Mouse (Mus musculus): ENCODE data around the gene Smyd2. TPM values are rescaled to one million over a fixed set of nuclear protein-coding genes. Genes with fewer than 3 reads are reported as not detected.

Smyd2 gene
- total and polyA plus RNA-seq, 2 experiments from 2014 or later: 218 to 239 TPM

DNA sequence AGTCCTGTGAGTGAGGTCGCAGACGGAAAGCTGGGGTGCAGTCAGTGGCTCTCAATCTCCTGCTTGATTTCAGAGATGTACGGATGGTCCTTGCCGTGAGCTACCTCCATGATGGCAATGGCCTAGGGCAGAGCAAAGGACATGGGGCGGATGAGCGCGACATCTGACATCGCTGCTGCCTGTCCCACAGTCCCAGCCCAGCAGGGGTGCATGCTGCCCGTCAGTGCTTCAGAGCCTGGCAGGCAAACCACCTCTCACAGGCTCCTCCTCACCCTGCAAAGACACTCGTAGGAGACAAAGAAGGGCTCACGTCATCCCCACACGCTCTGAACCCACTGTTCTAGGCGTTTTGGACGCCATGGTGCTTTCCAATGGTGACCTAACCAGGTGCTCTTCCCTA lies 41.4 kb downstream of the Smyd2 start:
- Histone ChIP-seq H3K9me3 (replicated peaks; ENCODE audit: control insufficient read depth, low read length) (no peaks in the 10 kb centered on the region), H3K27ac (ENCODE audit: low read depth) (peak overlapping the region; percentile 24; the same call in 1 of the 2 replicates), H3K36me3 (replicated peaks; ENCODE audit: control insufficient read depth, insufficient read depth, low read length) (peaks cover 20% of the 10 kb centered on the region), H3K9ac (replicated peaks; ENCODE audit: low read depth, low read length) (no peak overlapping the region), H3K4me3 (ENCODE audit: low read depth, low read length) (no peak overlapping the region), H3K4me2 (ENCODE audit: low read depth, low read length) (no peak overlapping the region), H3K4me1 (ENCODE audit: control insufficient read depth, insufficient read depth) (peaks cover 3% of the 10 kb centered on the region; the same call in 1 of the 2 replicates), H3K27me3 (ENCODE audit: control insufficient read depth, insufficient read depth, low read length) (no peaks in the 10 kb centered on the region)
- ATAC-seq (ENCODE audit: insufficient read depth, low read depth) (no peak), DNase-seq (ENCODE audit: low spot score) (no peak)
- TF ChIP-seq EP300 (IDR thresholded peaks at IDR 0.05; ENCODE audit: low read depth) (no peak), CTCF (IDR thresholded peaks at IDR 0.05; ENCODE audit: low read depth) (no peak)
- WGBS: 76% methylated on average over 14 of the region's 14 CpGs

DNA sequence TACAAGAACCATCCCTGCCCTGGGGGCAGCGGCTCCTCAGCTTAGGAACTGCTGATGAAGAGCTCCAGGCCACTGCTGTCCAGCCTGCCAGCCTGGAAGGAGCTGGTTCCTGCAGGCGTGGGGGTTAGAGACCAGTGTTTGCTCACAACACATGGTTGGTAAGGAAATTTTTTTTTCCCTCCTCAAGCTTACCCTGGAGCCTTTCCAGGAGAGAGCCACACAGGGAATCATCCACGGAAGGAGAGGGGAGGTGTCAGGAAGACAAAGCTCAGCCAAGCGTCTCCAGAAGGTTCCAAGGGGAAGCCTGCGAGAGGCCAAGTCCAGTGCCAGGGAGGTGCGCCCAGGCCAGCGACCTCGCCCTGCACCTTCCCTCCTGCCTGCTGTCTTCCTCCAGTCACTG lies 42.2 kb downstream of the Smyd2 start:
- no peak overlapping the region for H3K9ac ChIP-seq (replicated peaks; ENCODE audit: low read depth, low read length)
- no peak for TF ChIP-seq EP300 (IDR thresholded peaks at IDR 0.05; ENCODE audit: low read depth)
- no peak for TF ChIP-seq CTCF (IDR thresholded peaks at IDR 0.05; ENCODE audit: low read depth)
- H3K9me3 ChIP-seq (replicated peaks; ENCODE audit: control insufficient read depth, low read length): no peaks in the 10 kb centered on the region
- DNase-seq (ENCODE audit: low spot score) (peak; percentile 54), ATAC-seq (ENCODE audit: insufficient read depth, low read depth) (peak; percentile 14)
- WGBS: 35% methylated on average over 8 of the region's 8 CpGs
- no peaks in the 10 kb centered on the region for H3K27me3 ChIP-seq (ENCODE audit: control insufficient read depth, insufficient read depth, low read length)
- peak overlapping the region; percentile 24 for H3K27ac ChIP-seq (ENCODE audit: low read depth)
- no peak overlapping the region for H3K4me2 ChIP-seq (ENCODE audit: low read depth, low read length)
- H3K4me1 ChIP-seq (ENCODE audit: control insufficient read depth, insufficient read depth): peaks cover 11% of the 10 kb centered on the region; the same call in 1 of the 2 replicates
- peaks cover 18% of the 10 kb centered on the region for H3K36me3 ChIP-seq (replicated peaks; ENCODE audit: control insufficient read depth, insufficient read depth, low read length)
- H3K4me3 ChIP-seq (ENCODE audit: low read depth, low read length): no peak overlapping the region

- H3K9ac ChIP-seq (replicated peaks; ENCODE audit: low read depth, low read length): no peak overlapping the region
- peak overlapping the region; percentile 54 for H3K27ac ChIP-seq (ENCODE audit: low read depth)
- DNase-seq (ENCODE audit: low spot score) (peak; percentile 30), ATAC-seq (ENCODE audit: insufficient read depth, low read depth) (peak; percentile 12; the same call in 1 of the 2 replicates)
- H3K4me1 ChIP-seq (ENCODE audit: control insufficient read depth, insufficient read depth): peaks cover 18% of the 10 kb centered on the region
- TF ChIP-seq CTCF (IDR thresholded peaks at IDR 0.05; ENCODE audit: low read depth): peak; percentile 44
- no peak for TF ChIP-seq EP300 (IDR thresholded peaks at IDR 0.05; ENCODE audit: low read depth)
- 50% methylated on average over 2 of the region's 2 CpGs for WGBS
- H3K36me3 ChIP-seq (replicated peaks; ENCODE audit: control insufficient read depth, insufficient read depth, low read length): peaks cover 18% of the 10 kb centered on the region
- H3K9me3 ChIP-seq (replicated peaks; ENCODE audit: control insufficient read depth, low read length): no peaks in the 10 kb centered on the region
- no peaks in the 10 kb centered on the region for H3K27me3 ChIP-seq (ENCODE audit: control insufficient read depth, insufficient read depth, low read length)
- H3K4me3 ChIP-seq (ENCODE audit: low read depth, low read length): no peak overlapping the region
- no peak overlapping the region for H3K4me2 ChIP-seq (ENCODE audit: low read depth, low read length)
These were observed 43.0 kb downstream of the Smyd2 start for GRCm38 (mm10) chr1:189879212-189879611.

DNA sequence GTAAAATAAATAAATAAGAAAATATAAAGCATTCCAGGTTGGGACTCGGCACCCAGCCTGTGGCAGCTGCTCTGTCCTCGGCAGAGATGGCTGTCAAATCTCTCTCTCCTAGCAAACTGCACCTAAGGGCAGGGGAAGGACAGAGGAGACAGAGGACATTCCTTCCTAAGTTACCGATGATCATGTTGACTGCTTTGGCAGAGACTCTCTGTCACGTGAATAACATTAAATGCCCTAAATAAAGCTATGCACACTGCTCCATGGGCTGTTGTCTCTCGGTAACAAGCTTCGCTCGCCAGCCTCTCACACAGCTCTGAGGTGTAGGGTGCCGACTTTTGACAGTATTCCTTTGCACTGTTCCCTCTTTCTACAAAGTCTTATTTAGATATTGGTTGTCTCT lies 46.0 kb downstream of the Smyd2 start:
- TF ChIP-seq CTCF (IDR thresholded peaks at IDR 0.05; ENCODE audit: low read depth): no peak
- no peak; the same call in 1 of the 2 replicates for TF ChIP-seq EP300 (IDR thresholded peaks at IDR 0.05; ENCODE audit: low read depth)
- ATAC-seq (ENCODE audit: insufficient read depth, low read depth) (peak; percentile 64), DNase-seq (ENCODE audit: low spot score) (peak; percentile 83)
- no peaks in the 10 kb centered on the region for H3K9me3 ChIP-seq (replicated peaks; ENCODE audit: control insufficient read depth, low read length)
- no peaks in the 10 kb centered on the region for H3K27me3 ChIP-seq (ENCODE audit: control insufficient read depth, insufficient read depth, low read length)
- H3K9ac ChIP-seq (replicated peaks; ENCODE audit: low read depth, low read length): no peak overlapping the region
- whole genome bisulfite sequencing: 28% methylated on average over 8 of the region's 8 CpGs
- H3K4me3 ChIP-seq (ENCODE audit: low read depth, low read length): no peak overlapping the region
- peak overlapping the region; percentile 71 for H3K27ac ChIP-seq (ENCODE audit: low read depth)
- no peak overlapping the region for H3K4me2 ChIP-seq (ENCODE audit: low read depth, low read length)
- peaks cover 18% of the 10 kb centered on the region for H3K36me3 ChIP-seq (replicated peaks; ENCODE audit: control insufficient read depth, insufficient read depth, low read length)
- H3K4me1 ChIP-seq (ENCODE audit: control insufficient read depth, insufficient read depth): peaks cover 27% of the 10 kb centered on the region

- ATAC-seq (ENCODE audit: insufficient read depth, low read depth) (no peak), DNase-seq (ENCODE audit: low spot score) (no peak)
- TF ChIP-seq CTCF (IDR thresholded peaks at IDR 0.05; ENCODE audit: low read depth): no peak
- no peak for TF ChIP-seq EP300 (IDR thresholded peaks at IDR 0.05; ENCODE audit: low read depth)
- Histone ChIP-seq H3K27me3 (ENCODE audit: control insufficient read depth, insufficient read depth, low read length) (no peaks in the 10 kb centered on the region), H3K9me3 (replicated peaks; ENCODE audit: control insufficient read depth, low read length) (no peaks in the 10 kb centered on the region), H3K4me3 (ENCODE audit: low read depth, low read length) (no peak overlapping the region), H3K4me1 (ENCODE audit: control insufficient read depth, insufficient read depth) (peaks cover 27% of the 10 kb centered on the region), H3K9ac (replicated peaks; ENCODE audit: low read depth, low read length) (no peak overlapping the region; the same call in 1 of the 2 replicates), H3K36me3 (replicated peaks; ENCODE audit: control insufficient read depth, insufficient read depth, low read length) (peaks cover 21% of the 10 kb centered on the region), H3K27ac (ENCODE audit: low read depth) (peak overlapping the region; percentile 71), H3K4me2 (ENCODE audit: low read depth, low read length) (no peak overlapping the region)
- WGBS: 27% methylated on average over 6 of the region's 6 CpGs
These were observed 46.7 kb downstream of the Smyd2 start for GRCm38 (mm10) chr1:189875439-189875861.

- Histone ChIP-seq H3K9ac (replicated peaks; ENCODE audit: low read depth, low read length) (peak overlapping the region; percentile 2; the same call in 1 of the 2 replicates), H3K27ac (ENCODE audit: low read depth) (peak overlapping the region; percentile 71), H3K36me3 (replicated peaks; ENCODE audit: control insufficient read depth, insufficient read depth, low read length) (peaks cover 17% of the 10 kb centered on the region), H3K4me1 (ENCODE audit: control insufficient read depth, insufficient read depth) (peaks cover 27% of the 10 kb centered on the region), H3K4me2 (ENCODE audit: low read depth, low read length) (no peak overlapping the region), H3K9me3 (replicated peaks; ENCODE audit: control insufficient read depth, low read length) (no peaks in the 10 kb centered on the region), H3K27me3 (ENCODE audit: control insufficient read depth, insufficient read depth, low read length) (no peaks in the 10 kb centered on the region), H3K4me3 (ENCODE audit: low read depth, low read length) (no peak overlapping the region)
- 56% methylated on average over 8 of the region's 8 CpGs for WGBS
- ATAC-seq (ENCODE audit: insufficient read depth, low read depth) (peak; percentile 49), DNase-seq (ENCODE audit: low spot score) (peak; percentile 56)
- TF ChIP-seq EP300 (IDR thresholded peaks at IDR 0.05; ENCODE audit: low read depth) (no peak), CTCF (IDR thresholded peaks at IDR 0.05; ENCODE audit: low read depth) (no peak)
These were observed 48.6 kb downstream of the Smyd2 start for GRCm38 (mm10) chr1:189873591-189873990.
